Mouse (Mus musculus) natural killer cell, adult 2 months (primary cell): Measurements from ENCODE around the gene Rap1gap.

Experiments used
- DNase-seq, 2 experiments: peaks; one replicate each; pipeline ENCODE4 v3.0.0; 2022; ENCODE audit warnings: low spot score in 2 of 2

Rap1gap gene

GRCm38 (mm10) chr4:137664433-137664979 is at the start of gene Rap1gap:
Gene Rap1gap (plus strand): TSS chr4:137664726.
- DNase-seq = no peak

DNA sequence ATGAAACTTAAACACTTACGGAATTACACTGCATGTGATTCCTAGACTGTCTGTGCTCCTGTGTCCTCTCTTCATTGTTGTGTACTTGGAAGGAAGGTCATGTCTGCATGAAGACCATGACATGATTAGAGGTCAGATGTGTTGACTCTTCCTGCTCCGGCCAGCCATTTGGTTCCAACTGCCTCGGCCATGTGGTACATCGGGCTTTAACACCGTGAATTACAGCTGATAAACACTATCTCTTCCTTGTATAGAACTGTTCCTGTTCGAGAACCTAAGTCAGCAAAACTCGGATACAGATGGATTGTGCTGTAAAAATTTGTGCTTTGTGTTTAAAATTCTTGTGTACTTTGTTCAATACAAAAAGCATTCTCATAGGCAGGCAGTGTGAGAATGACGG is 41.7 kb upstream of the Rap1gap start:
- no peak for DNase-seq

DNA sequence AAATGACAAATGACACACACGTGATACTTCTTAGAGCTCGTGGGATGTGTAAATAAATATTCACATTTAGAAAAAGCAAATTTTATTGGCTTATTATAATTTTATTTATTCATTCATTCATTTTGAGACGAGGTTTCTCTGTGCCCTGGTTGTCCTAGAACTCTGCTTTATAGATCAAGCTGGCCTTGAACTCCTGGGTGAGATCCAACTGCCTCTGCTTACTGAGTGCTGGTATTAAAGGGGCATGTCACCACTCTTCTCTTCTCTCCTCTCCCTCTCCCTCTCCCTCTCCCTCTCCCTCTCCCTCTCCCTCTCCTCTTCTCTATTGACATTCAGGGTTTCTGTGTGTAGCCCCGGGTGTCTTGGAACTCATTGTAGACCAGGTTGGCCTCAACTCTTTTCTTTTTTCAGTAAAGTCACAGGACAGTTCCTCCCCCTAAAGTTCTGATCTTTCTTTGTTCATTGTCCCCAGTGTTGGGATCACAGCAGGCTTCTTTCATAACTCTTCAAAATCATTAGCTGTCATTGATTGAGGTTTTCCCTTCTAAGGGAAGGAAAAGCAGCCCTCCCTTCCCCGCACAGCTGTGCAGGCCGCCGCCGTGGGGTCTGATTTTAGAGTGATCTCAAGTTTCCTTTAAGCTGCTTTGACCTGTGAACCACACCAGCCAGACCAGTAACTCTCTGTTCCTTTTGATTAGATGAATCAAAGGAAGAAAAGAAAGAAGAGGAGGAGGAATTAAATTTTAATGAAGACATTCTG is 36.9 kb upstream of the Rap1gap start:
- DNase-seq = no peak

DNA sequence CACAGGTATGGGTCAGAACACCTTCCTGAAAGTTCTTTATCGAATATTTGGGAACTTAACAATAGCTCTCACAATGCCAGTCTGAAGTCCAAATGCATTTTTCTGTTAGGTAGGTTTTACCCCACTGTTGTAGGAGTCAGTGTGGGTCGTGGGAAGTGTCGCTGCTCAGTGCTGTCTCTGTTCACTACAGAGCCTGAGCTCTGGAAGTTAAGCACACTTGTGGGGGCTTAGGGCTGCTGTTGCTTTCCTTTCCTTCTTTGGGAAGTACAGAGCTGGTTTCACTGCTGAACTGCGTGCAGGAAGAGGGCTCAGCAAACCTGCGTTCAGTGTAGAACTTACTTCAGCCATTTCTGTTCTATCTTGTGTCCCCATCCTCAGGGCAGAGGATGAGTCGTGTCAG is 36.1 kb upstream of the Rap1gap start:
- no peak for DNase-seq

DNA sequence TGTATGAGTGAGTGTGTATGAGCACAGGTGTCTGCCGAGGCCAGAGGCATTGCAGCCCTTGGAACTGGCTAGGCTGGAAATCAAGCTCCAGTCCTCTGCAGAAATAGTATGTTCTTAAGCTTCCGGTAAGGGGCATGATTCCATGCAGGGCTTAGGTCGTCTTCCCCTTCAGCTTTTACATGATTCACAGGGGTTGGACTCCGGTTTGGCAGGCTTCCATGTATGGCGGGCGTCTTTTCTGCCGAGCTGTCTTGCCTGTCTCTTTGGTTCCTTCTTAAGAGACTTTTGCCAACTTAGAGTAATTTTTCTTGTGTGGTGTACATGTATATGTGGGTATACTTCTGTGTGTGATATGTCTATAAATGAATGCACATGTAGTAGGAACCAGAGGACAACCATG is 35.2 kb upstream of the Rap1gap start:
- no peak for DNase-seq

DNA sequence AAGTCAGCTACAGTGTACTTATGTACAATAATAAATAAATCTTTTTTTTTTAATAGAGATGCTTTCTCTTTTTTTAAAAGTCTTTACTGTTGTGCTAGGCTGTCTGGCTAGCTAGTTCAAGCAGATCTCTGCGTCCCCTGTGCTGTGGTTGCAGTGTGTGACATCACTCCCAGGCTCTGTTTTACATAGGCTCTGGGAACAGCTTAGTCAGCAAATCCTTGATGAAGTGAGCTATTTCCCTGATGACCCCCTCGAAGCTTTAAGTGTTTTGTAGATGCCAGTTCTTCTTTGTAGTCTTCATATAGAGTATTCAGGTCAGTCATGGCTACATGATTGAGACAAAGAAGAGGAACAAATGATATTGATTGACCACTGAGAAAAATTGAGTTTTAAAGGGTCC is 34.4 kb upstream of the Rap1gap start:
- no peak for DNase-seq

DNA sequence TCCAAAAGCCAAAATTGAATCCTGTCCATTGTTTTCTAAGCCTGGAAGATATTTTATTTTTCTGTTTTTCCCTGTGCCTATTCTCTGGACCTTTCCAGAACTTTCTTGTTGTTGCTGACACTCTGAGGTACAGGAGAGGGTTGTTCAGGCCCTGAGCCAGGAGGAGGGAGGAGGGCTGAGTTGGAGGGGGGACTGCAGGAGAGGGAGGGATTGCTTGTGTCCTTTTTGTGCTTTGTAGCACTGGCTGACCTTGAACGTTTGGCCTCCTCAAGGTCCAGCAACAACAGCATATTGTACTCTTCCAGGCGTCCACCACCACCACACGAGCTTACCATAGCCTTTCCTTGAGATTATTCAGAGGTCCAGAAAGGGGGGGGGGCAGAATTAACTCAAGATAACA is 32.9 kb upstream of the Rap1gap start:
- DNase-seq = no peak

DNA sequence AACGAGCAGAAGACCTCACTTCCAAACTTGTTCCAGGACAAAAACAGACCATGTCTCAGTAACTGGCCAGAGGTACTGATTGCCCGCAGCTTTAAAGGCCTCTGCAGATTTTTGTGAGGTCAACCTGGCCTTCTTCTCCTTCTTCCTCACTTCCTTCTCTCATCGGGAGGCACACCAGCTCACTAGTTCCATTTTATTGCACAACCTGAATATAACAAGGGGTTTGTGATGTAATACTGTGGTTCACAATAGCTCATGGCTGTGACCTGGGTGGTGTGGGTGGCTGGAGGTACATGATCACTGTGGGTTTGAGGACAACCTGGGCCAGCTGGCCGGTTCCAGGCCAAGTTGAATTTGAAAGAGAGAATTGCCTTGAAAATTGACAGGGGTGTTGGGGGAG is 31.1 kb upstream of the Rap1gap start:
- DNase-seq = no peak

GRCm38 (mm10) chr4:137636597-137636996 is 27.9 kb upstream of the Rap1gap start:
- DNase-seq = no peak

- peak; percentile 7 to 15 for DNase-seq
Observed at GRCm38 (mm10) chr4:137641556-137641955, 23.0 kb upstream of the Rap1gap start.

DNA sequence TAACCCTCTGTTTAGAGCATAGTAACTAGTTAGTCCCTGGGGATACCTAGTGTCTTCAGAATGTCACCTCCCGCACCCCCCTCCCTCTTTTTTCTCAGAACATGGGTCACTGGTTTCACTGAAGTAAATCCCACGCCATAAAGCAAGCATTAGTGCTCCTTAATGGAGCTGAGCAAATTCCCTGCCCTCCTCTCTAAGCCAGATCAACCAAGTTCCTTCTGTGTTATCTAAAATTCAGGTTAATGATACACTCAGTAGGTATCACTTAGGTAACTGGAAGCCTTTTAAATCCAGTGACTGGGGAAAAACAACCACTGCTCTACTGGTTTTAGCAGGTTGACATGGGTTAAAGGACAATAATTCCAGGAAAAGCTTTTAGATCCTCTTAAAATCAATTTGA is 22.4 kb upstream of the Rap1gap start:
- DNase-seq = no peak

GRCm38 (mm10) chr4:137643459-137643858 is 21.1 kb upstream of the Rap1gap start:
- DNase-seq = no peak

- no peak for DNase-seq
Observed at GRCm38 (mm10) chr4:137646262-137646661, 18.3 kb upstream of the Rap1gap start.

GRCm38 (mm10) chr4:137647648-137648047 is 16.9 kb upstream of the Rap1gap start:
- DNase-seq = no peak

DNA sequence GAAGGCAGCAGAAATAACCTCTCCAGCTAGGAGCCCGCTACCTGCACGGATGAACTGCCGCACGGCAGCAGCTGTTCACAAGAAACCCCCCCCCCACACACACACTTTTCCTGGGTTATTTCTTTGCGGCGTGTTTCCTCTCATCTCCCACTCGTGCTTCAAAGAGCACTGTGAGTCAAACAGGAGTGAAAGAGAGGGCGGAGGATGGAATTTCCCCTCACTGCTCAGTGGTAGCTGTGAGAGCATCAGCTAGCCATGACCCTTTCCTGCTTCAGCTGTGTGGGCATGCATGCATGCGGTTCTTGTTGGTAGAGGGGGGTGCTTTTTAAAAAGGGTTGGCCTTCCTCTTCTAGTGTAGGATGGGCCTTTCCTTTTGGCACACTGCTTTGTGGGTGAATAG is 16.3 kb upstream of the Rap1gap start:
- no peak for DNase-seq

GRCm38 (mm10) chr4:137650912-137651311 is 13.6 kb upstream of the Rap1gap start:
- DNase-seq = no peak

DNA sequence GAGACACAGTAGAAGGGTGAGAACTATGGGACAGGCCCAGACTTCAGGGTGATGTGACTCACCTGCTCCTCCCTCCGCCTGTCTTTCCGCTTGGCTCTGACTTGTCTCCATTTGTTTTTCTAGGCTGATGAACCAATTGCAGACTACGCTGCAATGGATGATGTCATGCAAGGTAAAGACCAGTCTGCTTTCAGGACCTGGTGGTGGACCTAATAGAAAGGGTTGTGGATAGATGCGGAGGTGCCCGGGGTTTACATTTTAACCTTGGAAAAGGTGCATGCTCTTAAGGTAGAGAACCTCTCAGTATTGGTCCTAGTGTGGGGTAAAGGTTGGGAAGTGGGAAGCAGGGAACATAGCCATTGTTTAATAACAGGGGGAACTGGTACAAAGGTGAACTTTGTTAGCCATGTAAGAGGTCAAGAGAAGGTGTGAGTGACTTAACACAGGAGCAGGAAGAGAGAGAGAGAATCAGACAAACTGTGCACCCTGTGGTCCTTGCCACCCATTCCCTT is 11.6 kb upstream of the Rap1gap start:
- DNase-seq = no peak

DNA sequence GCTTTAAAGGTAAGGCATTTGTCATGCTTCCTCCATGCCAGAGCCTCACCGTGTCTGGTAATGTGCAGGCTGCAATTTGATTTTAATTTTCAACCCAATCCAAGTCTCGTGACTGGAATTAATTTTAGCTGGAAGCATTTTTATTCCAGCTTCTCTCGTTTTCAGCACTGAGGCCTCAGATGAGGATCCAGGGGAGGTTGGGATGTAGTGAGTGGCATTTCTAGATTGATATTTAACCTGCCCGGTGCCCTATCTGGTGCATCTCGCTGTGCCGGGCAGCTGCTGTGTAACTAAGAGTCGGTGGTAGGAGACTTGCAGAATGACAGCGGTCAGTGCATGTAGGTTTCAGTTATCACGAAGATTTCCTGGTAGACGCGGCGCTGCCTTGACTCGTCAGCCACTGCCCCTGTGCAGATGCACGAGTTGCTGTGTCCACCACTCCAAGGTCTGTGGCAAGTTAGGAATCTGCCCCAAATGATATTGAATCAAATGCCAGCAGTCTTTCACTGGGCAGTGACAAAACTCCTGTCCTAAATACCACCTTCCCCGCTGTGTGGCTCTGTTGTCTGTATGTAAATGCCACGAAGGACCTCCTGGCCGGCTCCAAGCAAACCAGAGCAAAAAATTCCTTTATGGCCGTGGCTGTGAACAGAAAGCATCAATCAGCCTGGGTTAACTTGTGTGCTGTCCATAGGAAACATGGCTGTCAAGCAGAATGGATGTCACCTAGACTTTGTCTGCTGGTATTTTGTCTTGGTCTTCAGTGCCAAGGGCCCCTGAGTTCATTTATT is 9.1 kb upstream of the Rap1gap start:
- DNase-seq = no peak

GRCm38 (mm10) chr4:137657674-137658073 is 6.9 kb upstream of the Rap1gap start:
- no peak for DNase-seq

DNA sequence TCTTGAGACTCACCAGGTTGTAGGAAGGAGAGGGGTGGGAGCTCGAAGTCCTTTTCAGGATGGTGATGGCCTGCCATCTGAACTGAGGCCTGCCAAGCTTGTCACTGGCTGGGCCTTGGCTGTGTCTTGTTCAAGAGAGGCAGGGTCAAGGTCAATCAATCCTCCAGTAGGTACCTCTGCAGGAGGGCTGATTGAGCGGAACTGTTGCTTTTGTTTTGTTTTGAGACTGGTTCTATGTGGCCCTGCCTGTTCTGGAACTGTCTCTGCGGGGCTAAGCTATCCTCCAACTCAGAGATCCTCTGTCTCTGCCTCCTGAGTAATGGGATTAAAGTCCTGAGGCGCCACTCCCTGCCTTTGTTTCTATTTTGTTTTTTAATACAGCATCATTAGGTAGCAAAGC is 5.0 kb upstream of the Rap1gap start:
- DNase-seq = no peak

GRCm38 (mm10) chr4:137660364-137661077 is 4.0 kb upstream of the Rap1gap start:
- DNase-seq = no peak

- DNase-seq = no peak
Observed at GRCm38 (mm10) chr4:137661078-137661450, 3.5 kb upstream of the Rap1gap start.
